ENCODE assay signal across 19 mouse cellular contexts in genomic region chr12:83841409-83842190, GRCm38 (mm10).
DNase-seq lines count a peak whose midpoint lies in the region; ATAC-seq and TF ChIP-seq lines count a peak whose summit lies in the region.
"Had no signal": no experiment of that assay in that cellular context is flagged by ENCODE, and none has a peak within 500 bp of the region (broad histone marks: within the 10 kb centered on the region; RNA-seq: fewer than 3 reads in every experiment).

No protein-coding gene starts in this region.

- no peaks in the 10 kb centered on the region for H3K9me3 ChIP-seq in liver, embryonic 12.5 days (replicated peaks)
- no peaks in the 10 kb centered on the region for H3K9me3 ChIP-seq in E14TG2a.4 (ENCODE audit: low read length)
- H3K9me3 ChIP-seq: embryonic facial prominence, embryonic 12.5 days; forebrain, embryonic 15.5 days; heart, embryonic 10.5 days; hindbrain, embryonic 13.5 days had no signal

- no peak overlapping the region for H3K4me3 ChIP-seq in liver, embryonic 12.5 days
- 0 out of 2 replicates have a peak overlapping the region, but pooled peaks have one; percentile 11 for H3K4me3 ChIP-seq in E14TG2a.4 (replicated peaks; ENCODE audit: low read length)
- H3K4me3 ChIP-seq: embryonic facial prominence, embryonic 12.5 days; forebrain, embryonic 15.5 days; heart, embryonic 10.5 days; hindbrain, embryonic 13.5 days had no signal

- no peak for TF ChIP-seq CTCF in E14TG2a.4 (conservative IDR thresholded peaks at IDR 0.05; ENCODE audit: low read length)

- H3K27me3 ChIP-seq in liver, embryonic 12.5 days (replicated peaks), result no peaks in the 10 kb centered on the region
- H3K27me3 ChIP-seq in E14TG2a.4 (ENCODE audit: insufficient read depth, low read length), result no peaks in the 10 kb centered on the region
- H3K27me3 ChIP-seq: embryonic facial prominence, embryonic 12.5 days; forebrain, embryonic 15.5 days; hindbrain, embryonic 13.5 days had no signal

- DNase-seq in liver (peak; percentile 4), ES-CJ7 (ENCODE audit: low read depth, low spot score) (peak; percentile 51)
- DNase-seq in brain, adult 2 months (ENCODE audit: low read depth, low spot score), result peak; percentile 38
- no peak for DNase-seq in gastrocnemius, postnatal 36 days
- no peak for DNase-seq in ovary, adult 18-20 months (ENCODE audit: low spot score)
- DNase-seq in layer of hippocampus, adult 9-10 months (ENCODE audit: low spot score), result no peak
- DNase-seq: adrenal gland, postnatal 10 days; cerebellum, adult 11-12 months; cerebellum, adult 9-10 months; cerebellum, postnatal 25 days; heart, adult 18-20 months; heart, postnatal 10 days had no signal

- intact Hi-C loops in gastrocnemius, postnatal 36 days (cut with DNase I), result no loop called here

- no peak overlapping the region for H3K9ac ChIP-seq in liver, embryonic 12.5 days
- H3K9ac ChIP-seq: embryonic facial prominence, embryonic 12.5 days; forebrain, embryonic 15.5 days; hindbrain, embryonic 13.5 days had no signal

- H3K4me2 ChIP-seq in liver, embryonic 12.5 days, result no peak overlapping the region
- H3K4me2 ChIP-seq: embryonic facial prominence, embryonic 12.5 days; forebrain, embryonic 15.5 days; hindbrain, embryonic 13.5 days had no signal

- ATAC-seq in liver, embryonic 12.5 days, result no peak
- ATAC-seq: forebrain, embryonic 15.5 days; hindbrain, postnatal 0 days had no signal

- peaks cover 34% of the 10 kb centered on the region for H3K36me3 ChIP-seq in liver, embryonic 12.5 days
- peaks cover 5% of the 10 kb centered on the region; the same call in 1 of the 2 replicates for H3K36me3 ChIP-seq in E14TG2a.4 (ENCODE audit: insufficient read depth, low read length)

- H3K4me1 ChIP-seq in liver, embryonic 12.5 days, result peaks cover 3% of the 10 kb centered on the region; the same call in 1 of the 2 replicates
- H3K4me1 ChIP-seq in E14TG2a.4 (replicated peaks; ENCODE audit: low read depth, low read length), result peaks cover 19% of the 10 kb centered on the region
- H3K4me1 ChIP-seq: embryonic facial prominence, embryonic 12.5 days; forebrain, embryonic 15.5 days; heart, embryonic 10.5 days; hindbrain, embryonic 13.5 days had no signal

- no peak overlapping the region for H3K27ac ChIP-seq in liver, embryonic 12.5 days
- H3K27ac ChIP-seq: embryonic facial prominence, embryonic 12.5 days; forebrain, embryonic 15.5 days; heart, embryonic 10.5 days; hindbrain, embryonic 13.5 days; hindbrain, postnatal 0 days had no signal

- WGBS in liver, embryonic 12.5 days (ENCODE audit: insufficient replicate concordance), result 78% methylated on average over 10 of the region's 10 CpGs

Comparison
In these comparisons a context has a peak if more than half of its experiments do, and no peak if none do; other contexts are left out.
1. DNase-seq: peak in liver (single experiment), ES-CJ7 (single experiment) and brain, adult 2 months (single experiment); none in gastrocnemius, postnatal 36 days (0 of 2), ovary, adult 18-20 months (single experiment) and layer of hippocampus, adult 9-10 months (single experiment).